Mouse (Mus musculus) spleen, adult 2 months (tissue): ENCODE data around the gene Agap1. TPM values are rescaled to one million over a fixed set of nuclear protein-coding genes. Genes with fewer than 3 reads are reported as not detected.

Experiments used
- DNase-seq, 2 experiments: peaks; one replicate each; pipeline versions ENCODE4 v3.0.0 to v3.0.0-alpha.2; 2012 to 2021; ENCODE audit warnings: low spot score in 2 of 2, low read depth in 1 of 2
- H3K27ac ChIP-seq: fragments of 200-500 bp; 2 replicates; pipeline ENCODE4 v1.5.1; 2012; ENCODE audit warnings: low read length, inconsistent platforms; ENCODE audit not compliant: insufficient read depth
- H3K27me3 ChIP-seq: fragments of 200-500 bp; 2 replicates; pipeline ENCODE4 v1.6.1; 2012; ENCODE audit warnings: mild to moderate bottlenecking, moderate library complexity, low read length, inconsistent platforms; ENCODE audit not compliant: control insufficient read depth, insufficient read depth
- H3K36me3 ChIP-seq: fragments of 200-500 bp; 2 replicates; pipeline ENCODE4 v1.6.1; 2012; ENCODE audit warnings: mild to moderate bottlenecking, low read length, inconsistent platforms; ENCODE audit not compliant: control insufficient read depth, insufficient read depth
- H3K4me1 ChIP-seq: fragments of 200-500 bp; 2 replicates; pipeline ENCODE4 v1.6.1; 2011; ENCODE audit warnings: inconsistent platforms; ENCODE audit not compliant: control insufficient read depth, insufficient read depth, insufficient read length
- H3K4me3 ChIP-seq: fragments of 200-500 bp; 2 replicates; pipeline ENCODE4 v1.5.1; 2011; ENCODE audit warnings: mild to moderate bottlenecking, inconsistent platforms; ENCODE audit not compliant: insufficient read depth, insufficient read length; ENCODE audit errors: extremely low read depth
- CTCF ChIP-seq: fragments of 200-500 bp; IDR thresholded peaks from 2 replicates; pipeline ENCODE4 v1.5.1; 2011; ENCODE audit warnings: mild to moderate bottlenecking, inconsistent platforms; ENCODE audit not compliant: insufficient read depth, insufficient read length, insufficient replicate concordance; ENCODE audit errors: extremely low read depth
- POLR2A ChIP-seq: fragments of 200-500 bp; IDR thresholded peaks from 2 replicates; pipeline ENCODE4 v1.6.1; 2011; ENCODE audit warnings: low read depth, low read length, inconsistent platforms
- WGBS: fragments of 180-500 bp; shearing (Covaris S2); methylation state at CpG from one replicate; pipeline ENCODE4 v1.1.7; 2018; 5-methylcytosine and 5-hydroxymethylcytosine counted together
- polyA plus RNA-seq: library from polyadenylated mRNA; depleted of rRNA; stranded (reverse); fragments of >200 nt; gene quantifications from 2 replicates; pipeline ENCODE4 v1.2.3, GENCODE M21; 2012

Agap1 gene
- polyA plus RNA-seq, 1 experiment, result 6.7 TPM

DNA sequence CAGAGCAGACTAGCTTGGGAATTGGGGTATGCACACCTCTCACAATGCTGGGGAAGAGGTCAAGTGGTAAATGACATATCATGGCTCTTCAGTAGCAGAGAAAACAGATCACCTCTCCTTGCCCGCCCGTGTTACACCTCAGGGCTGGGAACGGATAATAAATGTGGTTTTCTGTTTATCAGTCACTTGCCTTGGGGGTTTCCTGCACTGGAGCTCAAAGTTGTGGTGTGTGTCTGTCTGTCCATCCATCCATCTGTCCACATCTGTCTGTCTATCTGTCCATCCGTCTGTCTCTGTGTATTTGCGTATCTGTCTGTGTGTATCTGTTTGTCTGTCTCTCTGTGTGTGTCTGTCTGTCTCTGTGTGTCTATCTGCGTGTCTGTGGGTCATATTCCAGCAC lies 88.7 kb downstream of the Agap1 start:
- Histone ChIP-seq H3K27me3 (no peaks in the 10 kb centered on the region), H3K36me3 (no peaks in the 10 kb centered on the region), H3K4me3 (no peak overlapping the region), H3K4me1 (no peaks in the 10 kb centered on the region), H3K27ac (no peak overlapping the region)
- TF ChIP-seq CTCF, result no peak
- no peak for TF ChIP-seq POLR2A
- DNase-seq, result no peak
- WGBS, result 67% methylated on average over 6 of the region's 6 CpGs

DNA sequence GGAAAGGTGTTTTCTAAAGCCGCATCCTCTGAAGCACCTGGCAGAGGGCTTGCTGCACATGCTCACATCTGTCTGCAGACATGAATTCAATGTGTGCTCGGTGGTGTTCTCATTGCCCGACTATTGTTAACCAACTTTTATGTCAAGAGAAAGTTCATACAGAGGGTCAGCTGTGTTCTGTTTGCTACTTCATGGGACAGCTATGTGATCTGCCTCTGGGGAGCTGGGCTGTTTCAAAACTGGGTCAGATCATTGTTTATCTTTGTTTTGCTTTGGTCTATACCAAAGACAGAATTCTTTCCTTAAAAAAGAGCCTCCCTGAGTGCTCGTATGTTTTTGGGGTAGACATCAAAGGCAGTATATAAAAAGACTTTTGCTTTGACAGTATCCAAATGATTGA lies 89.5 kb downstream of the Agap1 start:
- TF ChIP-seq CTCF (no peak), POLR2A (no peak)

DNA sequence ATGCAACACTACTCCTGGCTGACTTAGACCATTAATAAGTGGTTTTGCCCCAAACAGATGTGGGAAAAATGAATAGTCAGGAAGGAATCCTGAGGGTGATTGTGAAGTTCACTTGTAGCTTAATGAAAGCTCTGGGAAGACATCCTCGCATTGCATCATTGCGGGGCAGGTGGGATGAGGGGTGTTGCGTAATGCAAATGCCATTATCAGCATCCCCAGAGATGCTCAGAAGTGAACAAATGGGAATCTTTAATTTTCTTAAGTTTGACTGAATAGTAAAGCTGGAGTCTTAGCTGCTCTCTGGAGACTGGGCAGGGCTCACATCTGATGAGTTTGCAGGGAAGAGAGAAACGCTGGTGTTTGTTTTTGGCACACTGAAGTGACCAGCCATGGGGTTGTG lies 90.5 kb downstream of the Agap1 start:
- no peaks in the 10 kb centered on the region for H3K4me1 ChIP-seq
- DNase-seq, result no peak
- no peaks in the 10 kb centered on the region for H3K27me3 ChIP-seq
- no peak for TF ChIP-seq CTCF
- TF ChIP-seq POLR2A, result no peak
- H3K4me3 ChIP-seq, result no peak overlapping the region
- H3K27ac ChIP-seq, result no peak overlapping the region
- WGBS, result 88% methylated on average over 4 of the region's 4 CpGs
- no peaks in the 10 kb centered on the region for H3K36me3 ChIP-seq

More for the DNA sequence above, 89.5 kb downstream of the Agap1 start:
- Histone ChIP-seq H3K36me3 (no peaks in the 10 kb centered on the region), H3K27me3 (no peaks in the 10 kb centered on the region), H3K4me1 (no peaks in the 10 kb centered on the region), H3K27ac (no peak overlapping the region), H3K4me3 (no peak overlapping the region)
- WGBS, result 89% methylated on average over 4 of the region's 4 CpGs
- DNase-seq, result no peak

DNA sequence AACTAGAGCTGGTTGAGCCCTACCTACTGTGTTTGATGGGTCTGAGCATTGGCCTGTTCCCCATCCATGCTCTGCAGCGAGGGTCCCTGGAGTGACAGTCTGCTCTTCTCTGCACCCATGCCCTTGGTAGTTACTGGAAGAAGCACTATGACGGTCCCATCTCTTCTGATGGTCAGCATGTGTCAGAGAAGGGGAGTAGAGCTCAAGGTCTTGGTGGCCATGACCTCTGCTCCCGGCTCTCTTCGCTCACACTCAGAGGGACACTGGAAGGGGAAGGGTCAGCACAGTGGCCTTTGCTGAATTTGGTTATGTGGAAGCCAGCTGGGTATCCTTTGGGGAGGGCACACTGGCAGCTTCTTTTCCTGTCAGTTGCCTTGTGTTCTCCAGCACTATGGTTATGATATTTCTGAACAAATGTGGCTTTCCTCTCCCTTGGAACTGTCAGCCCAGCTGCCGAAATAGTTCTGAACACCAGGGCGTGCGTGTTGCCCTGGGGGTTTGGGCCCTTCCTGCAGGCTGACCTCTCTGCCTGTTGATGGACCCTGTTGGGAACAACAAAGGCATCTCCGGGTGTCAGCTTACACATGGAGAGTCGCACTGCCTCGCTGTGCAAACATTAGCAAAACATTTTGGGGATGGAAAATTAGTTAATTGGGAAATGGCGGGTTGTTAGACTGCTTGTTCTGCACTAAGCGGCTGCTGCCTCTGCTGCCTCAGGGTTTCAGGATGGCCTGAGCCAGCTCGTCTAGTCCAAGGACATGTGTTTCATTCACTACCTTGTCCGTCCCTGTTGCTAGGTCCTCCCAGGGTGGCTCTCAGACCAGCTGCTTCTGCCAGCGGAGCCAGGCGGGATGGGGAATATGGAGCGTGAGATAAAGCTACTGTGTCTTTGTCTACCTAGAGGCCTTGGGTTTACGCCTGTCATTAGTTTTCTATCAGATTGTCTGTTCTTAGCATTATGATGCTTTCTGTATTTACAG lies 93.2 kb downstream of the Agap1 start:
- WGBS, result 90% methylated on average over 18 of the region's 18 CpGs
- Histone ChIP-seq H3K27ac (no peak overlapping the region), H3K36me3 (no peaks in the 10 kb centered on the region), H3K4me3 (no peak overlapping the region), H3K27me3 (no peaks in the 10 kb centered on the region), H3K4me1 (no peaks in the 10 kb centered on the region)
- DNase-seq, result no peak
- TF ChIP-seq POLR2A, result no peak

DNA sequence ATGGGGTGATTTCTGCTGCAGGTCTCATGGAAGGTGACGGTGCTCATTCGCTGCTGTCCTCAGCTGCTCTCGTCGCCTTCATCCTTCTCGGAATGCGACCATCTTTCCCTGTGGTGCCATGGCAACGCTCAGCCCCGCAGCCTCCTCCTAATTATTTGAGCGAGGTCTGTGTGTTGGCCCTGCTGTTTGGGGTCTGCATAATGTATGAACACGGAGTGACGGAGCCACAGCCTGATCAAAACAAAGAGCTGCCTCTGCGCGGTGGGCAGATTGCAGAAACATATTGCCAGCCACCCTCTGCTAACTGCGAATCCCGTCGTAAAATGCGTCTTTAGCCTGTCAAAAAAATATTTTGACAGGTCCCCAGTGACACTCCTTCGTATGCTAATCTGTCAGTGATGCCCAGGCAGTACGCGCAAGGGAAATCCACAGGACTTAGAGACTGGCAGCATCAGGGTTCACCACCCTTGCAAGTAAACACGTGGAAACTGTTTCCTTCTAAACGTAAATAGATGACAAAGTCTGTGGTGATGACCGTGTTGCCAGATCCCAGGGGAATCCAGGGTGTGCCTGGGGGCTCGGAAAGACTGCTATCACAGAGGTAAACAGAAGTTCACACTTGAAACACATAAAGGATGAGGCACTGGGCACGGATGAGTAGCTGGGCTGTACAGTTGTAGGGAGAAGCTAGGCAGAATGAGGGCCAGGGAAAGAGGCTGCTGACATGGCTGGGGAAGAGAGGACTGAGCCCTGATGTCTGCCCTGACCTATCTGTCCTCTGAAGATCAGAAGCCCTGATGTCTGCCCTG lies 95.7 kb downstream of the Agap1 start:
- WGBS, result 91% methylated on average over 25 of the region's 25 CpGs
- TF ChIP-seq CTCF (no peak), POLR2A (no peak)
- H3K27ac ChIP-seq, result no peak overlapping the region
- no peak overlapping the region for H3K4me3 ChIP-seq
- DNase-seq, result no peak
- no peaks in the 10 kb centered on the region for H3K4me1 ChIP-seq
- no peaks in the 10 kb centered on the region for H3K36me3 ChIP-seq
- no peaks in the 10 kb centered on the region for H3K27me3 ChIP-seq

DNA sequence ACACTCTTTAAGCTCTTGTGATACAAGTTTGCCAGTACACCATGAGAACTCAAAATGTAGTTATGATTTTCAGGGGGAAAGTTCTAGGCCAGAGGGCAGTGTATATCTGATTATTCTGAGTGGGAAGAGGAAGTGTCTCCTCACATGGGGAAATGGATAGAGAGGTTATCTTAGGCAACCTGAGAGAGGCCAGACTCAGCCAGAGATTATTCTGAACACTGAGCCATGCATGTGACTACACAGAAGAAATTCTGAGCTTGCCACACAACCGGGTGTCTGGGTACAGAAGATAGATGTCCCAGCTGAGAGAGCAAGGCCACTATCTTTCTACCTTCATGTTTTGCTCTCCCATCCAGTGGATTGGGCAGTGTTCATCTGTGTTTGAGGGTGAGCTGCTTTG lies 97.9 kb downstream of the Agap1 start:
- Histone ChIP-seq H3K4me1 (no peaks in the 10 kb centered on the region), H3K27ac (no peak overlapping the region), H3K36me3 (no peaks in the 10 kb centered on the region), H3K4me3 (no peak overlapping the region), H3K27me3 (no peaks in the 10 kb centered on the region)
- no peak for DNase-seq
- TF ChIP-seq CTCF (no peak), POLR2A (no peak)
- WGBS, result 62% methylated on average over 1 of the region's 1 CpGs

DNA sequence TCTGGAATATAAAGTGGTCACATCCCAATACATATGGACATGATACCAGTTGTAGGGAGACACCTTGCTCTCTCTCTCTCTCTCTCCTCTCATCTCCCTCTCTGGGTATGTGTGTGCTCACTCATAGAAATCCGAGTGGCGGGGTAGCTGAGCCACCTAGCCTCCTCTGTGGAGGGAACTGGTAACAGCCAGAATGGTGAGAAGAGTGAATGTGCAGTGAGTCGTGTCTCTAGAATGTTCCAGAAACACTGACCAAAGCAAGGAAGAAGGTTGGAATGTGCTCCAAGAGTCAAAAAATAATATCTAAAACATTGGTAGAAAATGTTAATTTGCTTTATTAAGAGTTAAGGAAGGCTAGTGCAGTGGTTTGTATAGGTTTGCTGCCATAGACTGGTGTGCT lies 99.2 kb downstream of the Agap1 start:
- no peak overlapping the region for H3K4me3 ChIP-seq
- no peak for DNase-seq
- TF ChIP-seq CTCF, result no peak
- no peak for TF ChIP-seq POLR2A
- no peak overlapping the region for H3K27ac ChIP-seq
- WGBS, result 84% methylated on average over 3 of the region's 3 CpGs
- H3K27me3 ChIP-seq, result no peaks in the 10 kb centered on the region
- H3K36me3 ChIP-seq, result no peaks in the 10 kb centered on the region
- H3K4me1 ChIP-seq, result no peaks in the 10 kb centered on the region
